In the genomic region with DNA sequence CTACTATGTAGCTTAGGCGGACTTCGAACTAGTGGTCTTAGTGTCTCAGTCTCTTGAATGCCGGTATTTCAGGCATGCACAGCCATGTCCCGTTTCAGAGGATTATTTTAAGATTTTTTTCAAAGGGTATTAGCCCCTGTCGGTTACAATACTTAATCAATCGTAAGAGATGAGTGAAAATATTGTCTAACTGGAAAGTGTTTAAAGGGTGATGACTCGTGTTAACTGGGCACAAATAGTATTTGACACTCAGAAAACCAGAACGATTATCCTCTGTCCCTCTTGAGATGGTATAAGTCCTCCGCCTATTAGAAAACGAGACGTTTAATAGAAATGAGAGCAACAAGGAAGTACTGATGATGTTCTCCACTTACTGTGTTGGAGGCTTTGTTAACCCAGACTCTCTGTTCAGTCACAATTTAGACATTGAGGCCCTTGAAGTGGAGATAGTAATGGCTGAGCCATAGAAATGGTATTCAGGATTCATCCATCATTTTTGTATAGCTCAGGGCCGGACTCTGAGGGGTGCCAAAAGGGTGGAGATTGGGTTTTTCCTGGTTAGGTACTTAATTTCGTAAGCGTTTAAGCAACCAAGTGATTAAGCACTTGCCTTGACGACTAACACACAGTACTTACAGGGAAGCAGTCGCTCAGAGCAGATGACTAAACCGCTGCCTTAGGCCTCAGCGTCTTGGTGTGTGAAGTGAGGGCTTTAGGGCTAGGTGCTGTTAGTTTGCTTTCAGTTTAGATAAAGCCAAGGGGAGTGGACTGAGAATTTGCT, we compare ENCODE assay signal across 8 mouse cellular contexts. TPM values are rescaled to one million over a fixed set of nuclear protein-coding genes. Genes with fewer than 3 reads are reported as not detected.
DNase-seq lines count a peak whose midpoint lies in the region; ATAC-seq and TF ChIP-seq lines count a peak whose summit lies in the region.

No protein-coding gene starts in this region.

- H3K36me3 ChIP-seq in G1E (replicated peaks): peaks cover 43% of the 10 kb centered on the region
- H3K36me3 ChIP-seq in embryonic facial prominence, embryonic 14.5 days (ENCODE audit: control insufficient read depth, insufficient read depth, low read length): no peaks in the 10 kb centered on the region
- no peaks in the 10 kb centered on the region for H3K36me3 ChIP-seq in hindbrain, postnatal 0 days (ENCODE audit: insufficient read depth, low read length)
- no peaks in the 10 kb centered on the region for H3K36me3 ChIP-seq in lung, postnatal 0 days (ENCODE audit: insufficient read depth, low read length)
- H3K36me3 ChIP-seq in stomach, embryonic 16.5 days (ENCODE audit: control insufficient read depth, insufficient read depth, low read length): no peaks in the 10 kb centered on the region

- WGBS in embryonic facial prominence, embryonic 14.5 days: under 1% methylated on average over 18 of the region's 18 CpGs
- 1% methylated on average over 18 of the region's 18 CpGs for WGBS in hindbrain, postnatal 0 days
- WGBS in lung, postnatal 0 days: under 1% methylated on average over 18 of the region's 18 CpGs
- under 1% methylated on average over 18 of the region's 18 CpGs for WGBS in stomach, embryonic 16.5 days

- H3K4me2 ChIP-seq in embryonic facial prominence, embryonic 14.5 days (ENCODE audit: low read depth, low read length): peak overlapping the region; percentile 85
- H3K4me2 ChIP-seq in hindbrain, postnatal 0 days (ENCODE audit: low read depth, low read length): peak overlapping the region; percentile 97
- H3K4me2 ChIP-seq in lung, postnatal 0 days (replicated peaks; ENCODE audit: low read depth, low read length): peak overlapping the region; percentile 78
- peak overlapping the region; percentile 91 for H3K4me2 ChIP-seq in stomach, embryonic 16.5 days (ENCODE audit: low read depth, low read length)

- DNase-seq in 416B (ENCODE audit: low read depth) (peak; percentile 80), G1E (ENCODE audit: low spot score) (no peak)
- DNase-seq in embryonic facial prominence, embryonic 14.5 days (ENCODE audit: low spot score): peak; percentile 44
- no peak for DNase-seq in hindbrain, postnatal 0 days (ENCODE audit: low spot score)
- peak; percentile 64 for DNase-seq in lung, postnatal 0 days (ENCODE audit: low spot score)
- DNase-seq in frontal cortex, postnatal 14 days (ENCODE audit: low spot score in 2 of 2): no peak
- DNase-seq in cerebellum, adult 11 months: no peak

- H3K9me3 ChIP-seq in G1E (replicated peaks): no peaks in the 10 kb centered on the region
- no peaks in the 10 kb centered on the region for H3K9me3 ChIP-seq in embryonic facial prominence, embryonic 14.5 days (ENCODE audit: control insufficient read depth, low read length)
- H3K9me3 ChIP-seq in hindbrain, postnatal 0 days (ENCODE audit: low read length): no peaks in the 10 kb centered on the region
- H3K9me3 ChIP-seq in lung, postnatal 0 days (ENCODE audit: low read length): no peaks in the 10 kb centered on the region
- no peaks in the 10 kb centered on the region for H3K9me3 ChIP-seq in stomach, embryonic 16.5 days (replicated peaks; ENCODE audit: control insufficient read depth, low read length)

- no peak overlapping the region for H3K27ac ChIP-seq in embryonic facial prominence, embryonic 14.5 days (replicated peaks; ENCODE audit: low read depth, low read length)
- H3K27ac ChIP-seq in hindbrain, postnatal 0 days: no peak overlapping the region
- peak overlapping the region; percentile 100 for H3K27ac ChIP-seq in lung, postnatal 0 days (ENCODE audit: low read length)
- peak overlapping the region; percentile 70 for H3K27ac ChIP-seq in stomach, embryonic 16.5 days (ENCODE audit: low read length)

- H3K4me3 ChIP-seq in G1E (ENCODE audit: low read depth, low read length): peak overlapping the region; percentile 95
- H3K4me3 ChIP-seq in embryonic facial prominence, embryonic 14.5 days (ENCODE audit: low read depth, low read length): peak overlapping the region; percentile 99
- H3K4me3 ChIP-seq in hindbrain, postnatal 0 days (ENCODE audit: low read length): peak overlapping the region; percentile 97
- peak overlapping the region; percentile 98 for H3K4me3 ChIP-seq in lung, postnatal 0 days (ENCODE audit: low read depth, low read length)
- peak overlapping the region; percentile 96 for H3K4me3 ChIP-seq in stomach, embryonic 16.5 days (replicated peaks; ENCODE audit: low read length)

- no peak for TF ChIP-seq EP300 in lung, postnatal 0 days (IDR thresholded peaks at IDR 0.05)

- no peak for TF ChIP-seq CTCF in G1E (IDR thresholded peaks at IDR 0.05; ENCODE audit: low read depth, low read length)
- TF ChIP-seq CTCF in hindbrain, postnatal 0 days (IDR thresholded peaks at IDR 0.05; ENCODE audit: low read depth): no peak
- TF ChIP-seq CTCF in lung, postnatal 0 days (IDR thresholded peaks at IDR 0.05): no peak

- H3K4me1 ChIP-seq in G1E (ENCODE audit: insufficient read depth, low read depth, low read length): peaks cover 34% of the 10 kb centered on the region
- H3K4me1 ChIP-seq in embryonic facial prominence, embryonic 14.5 days (ENCODE audit: control insufficient read depth, insufficient read depth, low read length): peaks cover 23% of the 10 kb centered on the region
- peaks cover 15% of the 10 kb centered on the region for H3K4me1 ChIP-seq in hindbrain, postnatal 0 days (ENCODE audit: insufficient read depth, low read length)
- H3K4me1 ChIP-seq in lung, postnatal 0 days (ENCODE audit: insufficient read depth, low read depth, low read length): peaks cover 7% of the 10 kb centered on the region; the same call in 1 of the 2 replicates
- peaks cover 30% of the 10 kb centered on the region for H3K4me1 ChIP-seq in stomach, embryonic 16.5 days (ENCODE audit: control insufficient read depth, insufficient read depth, low read length)

- H3K27me3 ChIP-seq in G1E (ENCODE audit: insufficient read depth, low read length): no peaks in the 10 kb centered on the region
- no peaks in the 10 kb centered on the region for H3K27me3 ChIP-seq in embryonic facial prominence, embryonic 14.5 days (replicated peaks; ENCODE audit: control insufficient read depth, insufficient read depth, low read length)
- H3K27me3 ChIP-seq in hindbrain, postnatal 0 days (ENCODE audit: insufficient read depth, low read length): no peaks in the 10 kb centered on the region
- no peaks in the 10 kb centered on the region for H3K27me3 ChIP-seq in lung, postnatal 0 days (replicated peaks; ENCODE audit: insufficient read depth, low read length)
- no peaks in the 10 kb centered on the region for H3K27me3 ChIP-seq in stomach, embryonic 16.5 days (ENCODE audit: control insufficient read depth, insufficient read depth, low read length)

- no peak for ATAC-seq in G1E (ENCODE audit: extremely low read depth, insufficient number of reproducible peaks, low FRiP score, poor library complexity, severe bottlenecking)
- ATAC-seq in embryonic facial prominence, embryonic 14.5 days (ENCODE audit: low read depth): no peak
- no peak for ATAC-seq in hindbrain, postnatal 0 days
- ATAC-seq in lung, postnatal 0 days: no peak
- ATAC-seq in stomach, embryonic 16.5 days (ENCODE audit: insufficient read depth, low FRiP score): no peak

- H3K9ac ChIP-seq in embryonic facial prominence, embryonic 14.5 days (ENCODE audit: low read depth, low read length): peak overlapping the region; percentile 99
- H3K9ac ChIP-seq in hindbrain, postnatal 0 days (replicated peaks; ENCODE audit: low read length): peak overlapping the region; percentile 98
- H3K9ac ChIP-seq in lung, postnatal 0 days (replicated peaks; ENCODE audit: low read depth): peak overlapping the region; percentile 97
- H3K9ac ChIP-seq in stomach, embryonic 16.5 days (ENCODE audit: low read length): peak overlapping the region; percentile 99

RNA-seq across cellular contexts. Expression of gene Msl2, which starts 2.4 kb away (rescaled TPM):
- total RNA-seq in G1E (2014; fragmentation: Nextera tagmentation) (111 and 126 TPM in 2 replicates), G1E (2017) (29.1 and 29.6 TPM in 2 replicates)
- 21.7 and 24.9 TPM in 2 replicates for polyA plus RNA-seq in G1E (2012)
- polyA plus RNA-seq in embryonic facial prominence, embryonic 14.5 days (2014; fragmentation: Nextera tagmentation; extraction: Ambion mirVana): 6.2 and 6.8 TPM in 2 replicates
- total RNA-seq in hindbrain, postnatal 0 days (2014; rRNA removed): 27.9 and 34.2 TPM in 2 replicates
- polyA plus RNA-seq in hindbrain, postnatal 0 days (2015; fragmentation: Nextera tagmentation; extraction: Ambion mirVana): 4.9 and 5.0 TPM in 2 replicates
- 5.0 and 5.8 TPM in 2 replicates for polyA plus RNA-seq in lung, postnatal 0 days (2015; fragmentation: Nextera tagmentation; extraction: Ambion mirVana)
- 2.9 and 3.2 TPM in 2 replicates for polyA plus RNA-seq in stomach, embryonic 16.5 days (2015; fragmentation: Nextera tagmentation; extraction: Ambion mirVana)

RNA-seq across cellular contexts. Expression of gene Pccb, which starts 41.6 kb away (rescaled TPM):
- total RNA-seq in G1E (2014; fragmentation: Nextera tagmentation) (11.2 and 15.5 TPM in 2 replicates), G1E (2017) (14.0 and 15.2 TPM in 2 replicates)
- 51.1 and 55.5 TPM in 2 replicates for polyA plus RNA-seq in G1E (2012)
- polyA plus RNA-seq in embryonic facial prominence, embryonic 14.5 days (2014; fragmentation: Nextera tagmentation; extraction: Ambion mirVana): 25.0 and 28.5 TPM in 2 replicates
- 56.9 and 62.0 TPM in 2 replicates for total RNA-seq in hindbrain, postnatal 0 days (2014; rRNA removed)
- 33.1 and 33.2 TPM in 2 replicates for polyA plus RNA-seq in hindbrain, postnatal 0 days (2015; fragmentation: Nextera tagmentation; extraction: Ambion mirVana)
- polyA plus RNA-seq in lung, postnatal 0 days (2015; fragmentation: Nextera tagmentation; extraction: Ambion mirVana): 19.7 and 19.8 TPM in 2 replicates
- polyA plus RNA-seq in stomach, embryonic 16.5 days (2015; fragmentation: Nextera tagmentation; extraction: Ambion mirVana): 27.7 and 29.1 TPM in 2 replicates

Comparison
In these comparisons a context has a peak if more than half of its experiments do, and no peak if none do; other contexts are left out.
1. DNase-seq: peak in 416B (single experiment), embryonic facial prominence, embryonic 14.5 days (single experiment) and lung, postnatal 0 days (single experiment); none in G1E (single experiment), hindbrain, postnatal 0 days (single experiment), frontal cortex, postnatal 14 days (0 of 2) and cerebellum, adult 11 months (single experiment).
2. H3K27ac ChIP-seq: peak in lung, postnatal 0 days (single experiment) and stomach, embryonic 16.5 days (single experiment); none in embryonic facial prominence, embryonic 14.5 days (single experiment) and hindbrain, postnatal 0 days (single experiment).
3. Peak in every context shown above with its lines, with median percentiles within 50 percentile points of each other: H3K4me3 ChIP-seq, H3K4me2 ChIP-seq and H3K9ac ChIP-seq.